Mouse (Mus musculus) layer of hippocampus, postnatal 10 days (tissue): ENCODE results near the gene Tbc1d8. TPM values are rescaled to one million over a fixed set of nuclear protein-coding genes. Genes with fewer than 3 reads are reported as not detected.

Experiments used
- DNase-seq, 2 experiments: peaks; one replicate each; pipeline ENCODE4 v3.0.0; 2021; ENCODE audit warnings: low spot score in 2 of 2
- total RNA-seq, 2 experiments: library from RNA; stranded (reverse); gene quantifications; 2 replicates each; pipeline ENCODE4 v1.2.3; 2021

Tbc1d8 gene
- total RNA-seq, 2 experiments from 2014 or later, result 14.9 to 15.0 TPM

DNA sequence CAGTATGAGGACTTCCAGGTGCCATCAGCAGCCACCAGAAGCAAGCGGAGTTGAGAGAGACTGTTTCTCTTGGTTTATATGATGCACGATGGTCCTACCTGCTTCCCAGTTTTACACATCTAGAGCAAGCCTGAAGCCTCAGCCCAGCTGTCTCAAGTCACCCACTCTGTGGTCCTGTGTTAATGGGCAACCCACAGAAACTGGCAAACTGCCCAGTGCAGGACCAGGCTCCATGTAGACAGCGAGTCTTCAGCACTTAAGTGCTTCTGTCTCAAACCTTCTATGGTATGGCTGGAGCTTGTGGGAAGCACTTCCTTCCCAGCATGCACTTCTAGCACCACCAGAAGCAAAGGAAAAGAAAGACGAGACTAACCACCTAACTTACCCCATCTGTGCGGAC is 30.3 kb downstream of the Tbc1d8 start:
- no peak for DNase-seq

DNA sequence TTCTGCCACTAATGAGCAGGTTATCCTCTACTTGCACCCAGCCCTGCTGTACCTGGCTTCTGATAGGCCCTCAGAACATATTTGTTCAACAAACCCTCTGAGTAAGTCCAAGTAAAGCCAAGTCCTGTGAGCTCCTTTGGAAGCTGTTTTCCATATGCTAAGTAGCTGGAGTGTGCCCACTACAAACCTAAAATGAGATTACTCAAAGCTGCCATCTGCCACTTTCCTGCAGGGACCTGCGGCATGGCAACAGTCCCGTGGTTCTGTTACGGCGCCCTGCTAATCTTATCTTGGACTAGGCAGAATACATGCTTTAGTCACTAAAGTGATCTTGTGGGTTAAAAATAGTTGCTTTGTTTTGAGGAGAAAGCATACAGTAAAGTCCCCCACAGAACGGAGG is 32.4 kb downstream of the Tbc1d8 start:
- no peak for DNase-seq

DNA sequence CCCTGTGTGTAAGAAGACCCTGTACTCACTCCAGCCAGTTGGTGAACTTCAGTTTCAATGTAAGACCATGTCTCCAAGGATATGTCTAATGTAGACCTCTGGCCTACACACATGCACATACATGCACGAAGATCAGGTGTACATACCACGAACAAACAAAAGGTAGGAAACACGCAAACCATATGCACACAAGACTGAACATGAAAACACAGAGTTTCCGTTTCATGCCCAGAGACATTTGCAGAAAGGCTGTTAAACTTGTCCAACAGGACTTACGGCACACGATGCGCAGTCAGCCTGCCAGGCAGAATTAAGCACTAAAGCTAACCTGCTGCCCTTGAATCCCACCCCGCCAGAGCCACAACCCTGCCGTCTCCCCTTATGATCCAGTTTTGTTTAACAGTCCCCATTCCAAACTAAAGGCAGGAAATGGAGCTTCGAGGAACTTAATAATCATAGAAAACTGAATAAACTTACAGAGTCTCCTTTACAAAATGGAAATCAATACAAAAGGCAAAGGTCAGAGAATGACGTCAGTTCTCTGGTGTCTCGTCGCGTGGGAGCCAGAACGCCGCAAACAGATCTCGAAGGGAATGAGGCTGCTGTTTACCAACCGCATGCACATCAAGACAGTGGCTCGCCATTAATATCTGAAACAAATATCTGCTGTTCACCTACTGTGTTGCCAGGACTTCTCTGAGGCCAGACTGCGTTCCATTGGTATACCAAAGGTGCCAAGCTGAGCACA is 33.1 kb downstream of the Tbc1d8 start:
- DNase-seq, result no peak

DNA sequence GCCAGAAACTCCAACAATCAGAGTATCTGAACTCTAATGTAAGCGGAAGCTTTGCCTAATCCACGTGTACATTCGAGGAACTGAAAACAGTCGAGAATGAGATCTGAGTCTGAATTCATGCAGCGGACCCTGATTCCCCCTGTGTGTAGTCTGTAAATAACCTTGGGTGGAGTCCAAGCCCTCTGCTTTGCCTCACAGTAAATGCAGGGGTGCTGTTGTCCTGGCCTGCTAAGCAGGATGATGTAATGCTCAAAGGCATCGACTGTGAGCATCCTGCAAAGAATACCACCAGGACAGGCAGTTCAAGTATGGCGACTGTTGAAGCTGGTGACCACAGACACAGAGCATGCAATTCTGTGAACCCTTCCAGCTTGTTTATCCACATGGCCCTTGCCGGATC is 34.8 kb downstream of the Tbc1d8 start:
- DNase-seq, result no peak

DNA sequence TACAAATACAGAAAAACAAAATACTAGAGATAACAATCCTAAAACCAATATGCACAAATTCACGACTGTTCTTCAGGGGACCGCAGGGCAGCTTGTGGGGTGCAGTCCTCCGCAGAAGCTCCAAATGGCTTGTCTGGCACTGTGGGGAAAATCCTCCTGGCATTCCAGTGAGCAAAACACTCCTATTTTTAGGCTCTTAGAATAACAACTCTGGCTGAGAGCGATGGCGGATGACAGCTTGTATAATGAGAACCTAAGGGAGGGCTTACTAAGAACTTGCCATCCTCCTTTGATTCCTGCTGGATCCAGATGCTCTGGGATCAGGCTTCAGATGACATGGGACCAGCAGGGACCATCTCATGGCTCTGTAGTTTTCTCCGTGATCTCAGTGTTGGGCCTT is 36.9 kb downstream of the Tbc1d8 start:
- no peak for DNase-seq

GRCm38 (mm10) chr1:39439661-39440548 is 38.6 kb downstream of the Tbc1d8 start:
- no peak for DNase-seq

- DNase-seq, result no peak
These were observed 39.9 kb downstream of the Tbc1d8 start for GRCm38 (mm10) chr1:39438629-39439028.

GRCm38 (mm10) chr1:39434264-39434663 is 44.3 kb downstream of the Tbc1d8 start:
- DNase-seq, result no peak

DNA sequence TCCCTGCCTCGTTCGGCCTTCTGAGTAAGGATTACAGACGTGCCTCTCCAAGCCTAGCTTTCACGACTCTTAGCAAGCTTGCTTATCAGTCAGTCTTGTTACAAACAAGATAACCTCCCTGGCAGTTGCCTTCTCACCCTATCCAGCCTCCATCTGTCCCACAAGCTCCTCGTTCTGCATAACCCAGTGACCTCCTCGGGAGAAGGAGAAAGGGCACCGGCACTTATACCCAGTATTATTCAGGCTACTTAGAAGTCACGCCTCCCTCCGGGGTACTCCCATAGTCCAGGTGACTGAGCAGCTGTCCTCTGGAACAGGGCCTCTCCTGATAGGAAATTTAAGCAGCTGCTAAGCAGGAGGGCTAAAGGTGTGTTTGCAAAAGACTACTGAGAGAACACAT is 48.5 kb downstream of the Tbc1d8 start:
- no peak for DNase-seq

DNA sequence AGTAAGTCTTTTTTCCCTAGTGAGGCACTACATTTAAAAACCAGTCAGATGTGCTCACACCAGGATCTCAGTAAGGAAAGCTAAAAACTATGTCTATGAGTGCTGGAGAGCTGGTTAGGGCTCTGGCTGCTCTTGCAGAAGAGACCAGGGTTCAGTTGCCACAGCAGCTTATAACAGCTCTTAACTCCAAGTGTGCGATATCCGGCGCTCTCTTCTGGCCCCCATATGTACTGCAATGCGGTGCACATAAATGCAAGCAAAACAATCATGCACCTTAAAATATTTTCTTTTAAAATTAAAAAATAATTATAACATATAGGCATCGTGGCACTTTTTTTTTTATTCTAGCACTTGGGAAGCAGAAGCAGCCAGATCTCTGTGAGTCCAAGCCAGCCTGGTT is 49.5 kb downstream of the Tbc1d8 start:
- no peak for DNase-seq

DNA sequence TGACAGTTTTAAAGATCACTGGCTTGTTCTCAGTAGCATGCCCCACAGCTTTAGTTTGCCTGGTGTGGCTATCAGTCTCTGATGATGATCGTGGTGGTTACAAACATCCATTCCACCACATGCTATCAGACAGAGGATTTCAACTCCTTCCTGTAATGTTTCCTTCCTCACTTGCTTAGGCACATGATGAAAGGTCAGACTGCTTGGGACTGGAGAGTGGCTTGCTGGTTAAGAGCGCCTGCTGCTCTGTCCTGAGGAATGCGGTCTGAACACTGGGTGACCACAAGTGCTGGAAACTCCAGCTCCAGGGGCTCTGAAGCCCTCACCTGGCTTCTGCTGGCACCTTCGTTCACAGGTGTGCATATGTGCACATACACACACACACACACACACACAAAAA is 50.3 kb downstream of the Tbc1d8 start:
- DNase-seq, result no peak

DNA sequence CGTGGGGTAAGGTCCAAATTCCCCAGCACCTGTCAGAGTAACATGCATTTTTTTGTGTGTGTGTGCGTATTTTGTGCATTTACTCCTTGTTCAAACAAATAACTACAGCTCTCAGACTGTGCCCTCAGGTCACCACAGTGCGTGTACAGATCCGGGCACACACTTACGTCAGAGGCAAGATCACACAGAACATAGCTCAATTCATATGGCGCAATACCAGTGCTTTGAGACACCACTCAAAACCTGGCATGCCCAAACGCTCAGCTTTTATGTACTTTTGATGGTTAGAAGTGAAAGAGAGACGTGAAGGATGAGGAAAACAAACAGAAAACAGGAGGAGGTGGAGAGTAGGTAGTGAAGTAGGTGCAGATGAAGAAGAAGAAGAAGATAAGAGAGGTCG is 53.1 kb downstream of the Tbc1d8 start:
- no peak for DNase-seq

- no peak for DNase-seq
These were observed 57.6 kb downstream of the Tbc1d8 start for GRCm38 (mm10) chr1:39420987-39421386.

GRCm38 (mm10) chr1:39418852-39419251 is 59.7 kb downstream of the Tbc1d8 start:
- no peak for DNase-seq

DNA sequence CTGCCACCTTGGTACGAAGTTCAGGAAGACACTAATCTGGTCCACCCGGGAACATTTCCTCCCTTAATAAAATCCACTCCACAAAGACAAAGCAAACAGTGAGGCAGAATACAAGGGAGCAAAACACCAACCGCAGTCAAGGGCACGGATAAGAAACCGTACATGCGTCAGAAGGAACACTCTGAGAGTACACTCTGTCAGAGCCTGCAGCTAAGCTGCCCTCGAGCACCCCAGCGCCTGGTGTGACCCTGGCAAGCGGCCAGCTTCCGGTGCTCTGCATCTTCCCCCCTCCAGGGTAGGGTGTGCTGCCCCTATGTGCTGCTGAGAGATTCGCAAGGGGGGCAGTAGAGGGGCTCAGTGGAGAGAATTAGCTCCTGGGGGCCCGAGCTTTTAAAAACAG is 60.7 kb downstream of the Tbc1d8 start:
- peak in 1 of 2 experiments; percentile 30 for DNase-seq

DNA sequence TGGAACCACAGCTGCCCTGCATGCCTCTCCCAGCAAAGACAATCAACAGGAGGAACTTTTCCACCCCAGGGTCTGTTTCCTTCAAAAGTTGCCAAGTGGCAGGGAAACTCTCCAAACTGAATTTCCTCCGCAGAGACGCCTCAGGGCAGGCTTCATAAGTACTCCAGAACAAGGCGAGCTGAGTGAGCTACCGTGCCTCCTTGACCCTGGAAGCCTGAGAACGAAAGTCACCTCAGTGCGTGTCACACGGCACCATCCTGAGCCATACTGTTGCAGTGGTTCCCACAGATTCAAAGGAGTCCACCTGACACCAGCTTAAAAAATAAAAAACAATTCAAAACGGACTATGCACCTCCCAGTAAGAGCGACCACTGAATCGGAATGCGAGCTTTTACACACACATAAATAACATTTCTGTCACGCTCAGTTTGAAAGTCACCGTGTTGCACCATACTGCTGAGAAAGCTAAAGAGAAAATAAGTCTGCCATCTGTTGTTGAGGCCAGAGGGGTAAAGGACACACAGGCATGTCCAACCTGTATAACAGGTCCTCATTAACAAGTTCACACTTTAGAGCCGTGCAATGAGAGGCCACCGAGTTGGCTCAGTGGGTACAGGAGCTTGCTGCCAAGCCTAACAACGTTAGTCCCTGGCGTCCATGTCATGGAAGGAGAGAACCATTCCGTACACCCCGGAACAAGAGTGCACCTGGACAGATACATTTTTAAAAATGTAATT is 68.3 kb downstream of the Tbc1d8 start:
- no peak for DNase-seq

DNA sequence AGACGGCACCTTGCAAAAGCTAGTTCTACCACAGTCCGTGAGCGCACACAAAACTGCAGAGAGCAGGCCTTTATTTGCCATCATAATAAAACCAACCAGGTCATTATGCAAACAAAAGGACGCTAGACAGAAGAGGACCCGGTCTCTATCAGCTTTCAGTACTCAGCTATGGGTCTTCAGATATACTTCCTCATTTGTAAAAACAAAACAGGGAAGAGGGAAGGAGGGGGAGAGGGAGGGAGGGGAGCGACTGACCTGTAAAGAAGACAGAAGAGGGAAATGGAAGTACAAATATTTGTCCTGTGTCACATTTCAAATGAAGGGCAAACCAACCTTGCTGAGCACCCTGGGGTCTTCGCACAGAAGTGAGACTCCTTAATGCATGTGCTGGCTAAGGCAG is 69.9 kb downstream of the Tbc1d8 start:
- no peak for DNase-seq

DNA sequence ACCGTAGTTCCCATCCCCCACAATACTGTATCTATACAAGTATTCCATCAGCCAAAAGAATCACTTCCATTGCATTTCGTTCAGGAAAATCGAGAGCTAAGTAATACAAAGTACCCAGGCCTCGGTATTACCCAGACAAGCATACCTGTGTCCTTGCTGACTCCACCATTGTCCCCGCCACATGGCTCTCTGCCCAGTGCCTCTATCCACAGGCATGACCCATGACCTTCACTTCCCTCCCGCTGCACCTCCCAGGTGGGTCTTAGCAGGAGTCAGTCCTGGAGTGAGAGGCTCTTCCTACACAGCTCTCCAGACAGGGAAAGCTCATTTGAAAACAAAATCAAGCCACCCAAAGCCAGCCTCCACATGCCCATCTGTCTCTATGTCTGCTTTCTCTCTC is 70.4 kb downstream of the Tbc1d8 start:
- no peak for DNase-seq

- no peak for DNase-seq
These were observed 71.4 kb downstream of the Tbc1d8 start for GRCm38 (mm10) chr1:39407108-39407507.

GRCm38 (mm10) chr1:39400173-39400572 is 78.4 kb downstream of the Tbc1d8 start:
- DNase-seq, result no peak

DNA sequence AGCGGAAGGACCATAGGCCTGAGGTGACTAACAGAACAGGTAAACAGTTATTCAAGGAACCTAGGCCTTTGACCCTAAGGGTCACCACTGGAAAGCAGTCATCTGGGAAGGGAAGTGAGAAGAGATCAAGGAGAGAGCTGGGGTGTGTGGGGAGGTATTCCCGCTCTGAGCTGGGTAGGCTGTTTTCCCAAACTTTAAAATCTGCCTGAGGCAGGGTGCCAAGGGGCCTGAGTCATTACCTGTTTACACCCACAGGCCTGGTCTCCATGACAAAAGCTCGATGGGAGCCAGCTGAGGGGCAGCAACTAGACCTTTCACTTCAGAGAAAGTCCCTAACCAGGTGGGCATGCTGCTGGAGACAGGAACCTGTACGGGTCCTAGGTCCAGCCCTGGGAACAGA is 79.3 kb downstream of the Tbc1d8 start:
- DNase-seq, result no peak

GRCm38 (mm10) chr1:39398284-39398683 is 80.3 kb downstream of the Tbc1d8 start:
- no peak for DNase-seq
